Mouse (Mus musculus) ES-E14 (cell line): Measurements from ENCODE around the gene Map4k3. TPM values are rescaled to one million over a fixed set of nuclear protein-coding genes. Genes with fewer than 3 reads are reported as not detected.

ENCODE experiments used
- DNase-seq: peaks from one replicate; pipeline ENCODE4 v3.0.0-alpha.2; 2013; ENCODE audit warnings: low read depth, low spot score
- H3K27ac ChIP-seq: 2 replicates; pipeline ENCODE4 v1.5.1; 2012; ENCODE audit warnings: low read depth, mild to moderate bottlenecking, low read length, moderate library complexity, mixed read lengths; ENCODE audit not compliant: poor library complexity, insufficient read depth, severe bottlenecking
- H3K36me3 ChIP-seq: 2 replicates; pipeline ENCODE4 v1.6.1; 2012; ENCODE audit warnings: mild to moderate bottlenecking, low read length, moderate library complexity, mixed read lengths; ENCODE audit not compliant: control insufficient read depth, poor library complexity, insufficient read depth, severe bottlenecking
- H3K4me1 ChIP-seq, 2 experiments: fragments of 150-350 bp in 1 of 2; sonication (generic) in 1 of 2; 2 replicates each; pipeline ENCODE4 v1.6.1; 2012; ENCODE audit warnings: low read length in 2 of 2, mild to moderate bottlenecking in 1 of 2, mixed read lengths in 1 of 2; ENCODE audit not compliant: control insufficient read depth in 2 of 2, insufficient read depth in 2 of 2, poor library complexity in 1 of 2
- H3K4me3 ChIP-seq, 2 experiments: fragments of 150-350 bp in 1 of 2; sonication (generic) in 1 of 2; 2 replicates each; pipeline ENCODE4 v1.5.1; 2012; ENCODE audit warnings: low read length in 2 of 2, low read depth in 1 of 2, mild to moderate bottlenecking in 1 of 2, mixed read lengths in 1 of 2; ENCODE audit not compliant: insufficient read depth in 1 of 2, poor library complexity in 1 of 2, severe bottlenecking in 1 of 2
- H3K9ac ChIP-seq: 2 replicates; pipeline ENCODE4 v1.6.1; 2012; ENCODE audit warnings: low read depth, mild to moderate bottlenecking, low read length, mixed read lengths; ENCODE audit not compliant: poor library complexity, insufficient read depth, severe bottlenecking
- H3K9me3 ChIP-seq: fragments of 150-350 bp; sonication (generic); 2 replicates; pipeline ENCODE4 v1.6.1; 2012; ENCODE audit warnings: low read depth, mild to moderate bottlenecking, low read length; ENCODE audit not compliant: control insufficient read depth, insufficient read depth
- CHD2 ChIP-seq: IDR thresholded peaks from 2 replicates; pipeline ENCODE4 v1.6.1; 2014; ENCODE audit warnings: mild to moderate bottlenecking, low read depth, low read length, inconsistent platforms
- HCFC1 ChIP-seq: IDR thresholded peaks from 2 replicates; pipeline ENCODE4 v1.6.1; 2012; ENCODE audit warnings: low read length, inconsistent platforms, borderline replicate concordance; ENCODE audit not compliant: insufficient read depth
- MAFK ChIP-seq: IDR thresholded peaks from 2 replicates; pipeline ENCODE4 v1.6.1; 2014; ENCODE audit warnings: mild to moderate bottlenecking, low read depth, low read length, inconsistent platforms; ENCODE audit not compliant: insufficient read depth
- ZC3H11A ChIP-seq: IDR thresholded peaks from 2 replicates; pipeline ENCODE4 v1.6.1; 2012; ENCODE audit warnings: low read depth, mild to moderate bottlenecking, inconsistent platforms, low read length, borderline replicate concordance
- ZNF384 ChIP-seq: IDR thresholded peaks from 2 replicates; pipeline ENCODE4 v1.6.1; 2012; ENCODE audit warnings: low read depth, low read length, inconsistent platforms
- in situ Hi-C, 2 experiments: fragments of 600-800 bp; cut with MboI; formaldehyde crosslinking; loops; one replicate each; pipeline ENCODE4 v1.15.1; 2025; ENCODE audit warnings: low sequenced_read_pairs in 2 of 2, inconsistent platforms in 1 of 2; ENCODE audit not compliant: unreplicated experiment in 2 of 2
- total RNA-seq: library from RNA; depleted of rRNA; stranded (reverse); fragments of 300-350 nt; gene quantifications from 2 replicates; pipeline ENCODE4 v1.2.3, GENCODE M21; 2012

Gene Map4k3
- total RNA-seq, 1 experiment, result 22.3 TPM

- Histone ChIP-seq H3K36me3 (peaks cover 23% of the 10 kb centered on the region; the same call in 1 of the 2 replicates), H3K4me1 (peaks cover 0 to 2% of the 10 kb centered on the region in 2 experiments; a peak in 1 of 4 replicates), H3K27ac (no peak overlapping the region), H3K4me3 (0 out of 4 replicates have a peak overlapping the region, but pooled peaks of 1 of the 2 experiments have one; percentile 28), H3K9me3 (no peaks in the 10 kb centered on the region), H3K9ac (no peak overlapping the region)
- DNase-seq, result no peak
- in situ Hi-C loops, result no loop called here
- TF ChIP-seq CHD2, result no peak
- no peak for TF ChIP-seq HCFC1
- no peak for TF ChIP-seq MAFK
- TF ChIP-seq ZC3H11A, result no peak
- TF ChIP-seq ZNF384, result no peak
Measured at GRCm38 (mm10) chr17:80603079-80603625, 125.1 kb downstream of the Map4k3 start.

DNA sequence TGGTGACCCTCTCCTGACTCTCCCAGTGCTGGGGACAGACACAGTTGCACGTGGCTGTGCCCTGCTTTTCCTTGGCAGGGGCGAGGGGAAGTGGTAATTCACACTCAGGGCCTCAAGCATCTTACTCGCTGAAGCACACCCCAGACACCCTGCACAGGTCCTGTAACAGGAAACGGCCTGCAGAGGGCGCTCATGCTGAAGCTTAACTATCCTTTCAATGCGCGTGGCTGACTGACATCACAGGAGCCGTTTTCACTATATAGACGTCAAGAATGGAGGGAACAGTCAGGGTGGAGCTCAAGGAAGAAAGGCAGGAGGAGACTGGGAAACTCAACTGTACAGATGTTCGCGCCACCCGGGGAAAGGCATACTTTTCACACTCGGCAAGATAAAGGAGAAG, 126.9 kb downstream of the Map4k3 start:
- peaks cover 27% of the 10 kb centered on the region; the same call in 1 of the 2 replicates for H3K36me3 ChIP-seq
- H3K4me3 ChIP-seq, result no peak overlapping the region
- no peaks in the 10 kb centered on the region for H3K9me3 ChIP-seq
- H3K4me1 ChIP-seq, result peaks cover 0 to 2% of the 10 kb centered on the region in 2 experiments; a peak in 1 of 4 replicates
- no peak overlapping the region for H3K27ac ChIP-seq
- peak; percentile 82 for DNase-seq
- TF ChIP-seq ZC3H11A (0 out of 2 replicates have a peak, but pooled peaks have one; percentile 33), HCFC1 (no peak)
- H3K9ac ChIP-seq, result no peak overlapping the region
- in situ Hi-C loops, result no loop called here

DNA sequence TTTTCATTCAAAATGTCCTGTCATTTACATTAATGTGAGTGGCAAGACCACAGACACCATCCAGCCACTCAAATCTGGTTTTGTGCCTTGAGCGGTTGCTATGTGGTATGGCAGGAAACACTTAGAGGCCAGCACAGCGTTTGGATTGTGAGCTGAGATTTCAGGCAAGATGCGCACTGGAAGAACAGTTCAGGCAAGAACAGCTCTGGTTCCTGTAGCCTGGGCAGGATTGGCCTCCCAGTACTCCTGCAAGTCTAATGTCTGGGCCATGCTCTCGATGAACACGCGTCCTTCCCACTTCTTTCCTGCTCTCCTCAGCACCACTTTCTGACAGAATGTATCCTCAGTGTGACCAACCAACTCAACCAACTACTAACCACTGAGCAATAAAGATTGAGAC, 145.2 kb downstream of the Map4k3 start:
- Histone ChIP-seq H3K36me3 (peaks cover 2% of the 10 kb centered on the region), H3K9ac (no peak overlapping the region), H3K4me3 (no peak overlapping the region), H3K9me3 (no peaks in the 10 kb centered on the region), H3K27ac (no peak overlapping the region), H3K4me1 (no peaks in the 10 kb centered on the region)
- TF ChIP-seq CHD2, result no peak
- in situ Hi-C loops, result loop anchor here (25.0 kb wide), 1 partner anchor 404 kb away; no protein-coding TSS in a partner anchor
- DNase-seq, result no peak

- peaks cover 0 to 7% of the 10 kb centered on the region in 2 experiments; a peak in 2 of 4 replicates for H3K4me1 ChIP-seq
- H3K4me3 ChIP-seq, result no peak overlapping the region
- TF ChIP-seq ZNF384 (no peak), ZC3H11A (no peak), HCFC1 (no peak), MAFK (no peak), CHD2 (no peak)
- H3K9ac ChIP-seq, result no peak overlapping the region
- in situ Hi-C loops, result loop anchor here (25.0 kb wide), 1 partner anchor 407 kb away; no protein-coding TSS in a partner anchor
- peaks cover 2% of the 10 kb centered on the region for H3K36me3 ChIP-seq
- DNase-seq, result no peak
- no peak overlapping the region for H3K27ac ChIP-seq
- no peaks in the 10 kb centered on the region for H3K9me3 ChIP-seq
Measured at GRCm38 (mm10) chr17:80579901-80580300, 148.4 kb downstream of the Map4k3 start.

GRCm38 (mm10) chr17:80579089-80579488, 149.2 kb downstream of the Map4k3 start:
- in situ Hi-C loops, result loop anchor here (25.0 kb wide), 1 partner anchor 408 kb away; no protein-coding TSS in a partner anchor
- no peak for TF ChIP-seq ZC3H11A
- no peak for TF ChIP-seq ZNF384
- TF ChIP-seq HCFC1, result no peak
- TF ChIP-seq CHD2, result no peak
- no peak for TF ChIP-seq MAFK
- Histone ChIP-seq H3K4me1 (peaks cover 0 to 10% of the 10 kb centered on the region in 2 experiments; a peak in 2 of 4 replicates), H3K9ac (no peak overlapping the region), H3K36me3 (peaks cover 2% of the 10 kb centered on the region), H3K9me3 (no peaks in the 10 kb centered on the region), H3K4me3 (no peak overlapping the region), H3K27ac (no peak overlapping the region)
- no peak for DNase-seq
